Mouse (Mus musculus) intestine, embryonic 16.5 days (tissue): Measurements from ENCODE around the gene 2610528A11Rik. TPM values are rescaled to one million over a fixed set of nuclear protein-coding genes. Genes with fewer than 3 reads are reported as not detected.

ENCODE experiments used
- ATAC-seq: fragments of 200-750 bp; cut with Nextera tagmentation; 2 replicates; pipeline ENCODE4 v1.8.0; 2017; ENCODE audit warnings: moderate TSS enrichment, moderate library complexity
- H3K27ac ChIP-seq: fragments of 300-500 bp; sonication (generic); 2 replicates; pipeline ENCODE4 v1.5.1; 2014; ENCODE audit warnings: mild to moderate bottlenecking, low read length
- H3K27me3 ChIP-seq: fragments of 300-500 bp; sonication (generic); replicated peaks from 2 replicates; pipeline ENCODE4 v1.6.1; 2014; ENCODE audit warnings: low read length, control low read depth, mixed read lengths; ENCODE audit not compliant: control insufficient read depth, insufficient read depth
- H3K36me3 ChIP-seq: fragments of 300-500 bp; sonication (generic); 2 replicates; pipeline ENCODE4 v1.6.1; 2014; ENCODE audit warnings: low read length, control low read depth; ENCODE audit not compliant: control insufficient read depth, insufficient read depth
- H3K4me1 ChIP-seq: fragments of 300-500 bp; sonication (generic); 2 replicates; pipeline ENCODE4 v1.6.1; 2014; ENCODE audit warnings: low read length, control low read depth, mixed read lengths; ENCODE audit not compliant: control insufficient read depth, insufficient read depth
- H3K4me2 ChIP-seq: fragments of 300-500 bp; sonication (generic); 2 replicates; pipeline ENCODE4 v1.6.1; 2014; ENCODE audit warnings: low read depth, low read length, control low read depth
- H3K4me3 ChIP-seq: fragments of 300-500 bp; sonication (generic); 2 replicates; pipeline ENCODE4 v1.5.1; 2014; ENCODE audit warnings: mild to moderate bottlenecking, low read length
- H3K9ac ChIP-seq: fragments of 300-500 bp; sonication (generic); 2 replicates; pipeline ENCODE4 v1.6.1; 2014; ENCODE audit warnings: low read depth, low read length
- H3K9me3 ChIP-seq: fragments of 300-500 bp; sonication (generic); 2 replicates; pipeline ENCODE4 v1.6.1; 2016; ENCODE audit warnings: low read length, control low read depth; ENCODE audit not compliant: control insufficient read depth
- WGBS: fragments of 180-500 bp; shearing (Covaris S2); extraction: QIAGEN DNeasy Blood & Tissue Kit; methylation state at CpG from one replicate; pipeline ENCODE4 v1.1.7; 2014; 5-methylcytosine and 5-hydroxymethylcytosine counted together
- polyA plus RNA-seq: library from polyadenylated mRNA; unstranded; fragments of >200 nt; fragmentation: Nextera tagmentation; extraction: Ambion mirVana; gene quantifications from 2 replicates; pipeline ENCODE4 v1.2.1, GENCODE M21; 2015

The 2610528A11Rik gene
- polyA plus RNA-seq, 1 experiment from 2014 or later, result 81.4 TPM

DNA sequence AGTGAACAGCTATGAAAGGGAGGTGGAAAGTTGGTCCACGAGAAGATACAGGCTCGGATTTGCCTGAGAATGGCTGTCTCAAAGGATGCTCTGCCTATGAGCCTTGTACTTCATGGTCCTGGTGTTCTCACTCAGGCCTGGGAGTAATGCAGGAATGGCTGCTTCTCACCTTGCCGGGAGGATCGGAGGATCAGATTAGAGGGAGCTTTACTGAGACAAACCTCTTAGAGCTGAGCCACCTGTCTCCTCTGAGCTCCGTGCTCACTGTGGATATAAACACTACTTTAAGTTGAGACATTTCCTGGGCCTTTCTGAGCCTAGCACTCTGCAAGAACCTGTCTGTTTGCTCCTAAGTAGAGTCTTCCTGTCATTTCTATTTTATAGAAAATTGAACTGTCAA, 12.3 kb downstream of the 2610528A11Rik start:
- H3K36me3 ChIP-seq, result no peaks in the 10 kb centered on the region
- H3K9ac ChIP-seq, result no peak overlapping the region
- ATAC-seq, result no peak
- no peak overlapping the region for H3K27ac ChIP-seq
- H3K4me3 ChIP-seq, result no peak overlapping the region
- 73% methylated on average over 5 of the region's 5 CpGs for WGBS
- H3K4me1 ChIP-seq, result peaks cover 7% of the 10 kb centered on the region; the same call in 1 of the 2 replicates
- H3K9me3 ChIP-seq, result no peaks in the 10 kb centered on the region
- H3K27me3 ChIP-seq, result peaks cover 8% of the 10 kb centered on the region; the same call in 1 of the 2 replicates
- H3K4me2 ChIP-seq, result no peak overlapping the region

DNA sequence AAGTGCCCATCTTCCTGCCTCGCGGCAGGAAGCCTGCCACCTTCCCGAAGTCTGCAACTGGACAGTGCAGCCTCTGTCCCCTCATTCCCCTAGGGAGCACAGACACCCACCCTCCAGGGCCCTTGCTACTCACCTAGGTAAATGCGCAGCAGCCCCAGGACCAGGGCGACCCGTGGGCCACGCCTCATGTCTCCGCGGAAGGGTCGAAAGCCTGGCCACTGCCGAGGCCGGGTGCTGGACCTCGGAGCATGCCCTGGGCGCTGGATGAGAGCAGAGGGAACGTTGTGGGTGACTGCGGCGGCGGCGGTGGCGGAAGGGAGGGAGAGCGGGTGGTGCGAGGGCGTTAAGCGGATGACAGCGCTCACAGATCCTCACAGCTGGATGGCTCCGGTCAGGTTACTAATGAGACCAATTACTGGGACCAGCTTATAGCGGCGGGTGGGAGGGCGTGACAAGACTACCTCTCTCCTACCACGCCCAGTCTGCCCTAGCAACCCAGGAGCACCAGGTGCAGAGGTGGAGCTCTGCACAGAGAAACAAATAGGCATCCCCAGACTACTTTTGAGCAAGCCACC, 15.8 kb downstream of the 2610528A11Rik start, which contains the start of gene Cdhr1:
Gene Cdhr1, minus strand, starts transcription at position 392 of the 575 bp plus-strand sequence.
- Histone ChIP-seq H3K9ac (no peak within 1 kb of the TSS), H3K36me3 (no peaks in the 10 kb centered on the region), H3K4me3 (peak within 1 kb of the TSS; percentile 42), H3K4me2 (peak within 1 kb of the TSS; percentile 53), H3K4me1 (peaks cover 3% of the 10 kb centered on the region; the same call in 1 of the 2 replicates), H3K27me3 (peaks cover 8% of the 10 kb centered on the region; the same call in 1 of the 2 replicates), H3K27ac (no peak within 1 kb of the TSS), H3K9me3 (no peaks in the 10 kb centered on the region)
- ATAC-seq, result peak; percentile 80
- under 1% methylated on average over 30 of the region's 30 CpGs for WGBS

DNA sequence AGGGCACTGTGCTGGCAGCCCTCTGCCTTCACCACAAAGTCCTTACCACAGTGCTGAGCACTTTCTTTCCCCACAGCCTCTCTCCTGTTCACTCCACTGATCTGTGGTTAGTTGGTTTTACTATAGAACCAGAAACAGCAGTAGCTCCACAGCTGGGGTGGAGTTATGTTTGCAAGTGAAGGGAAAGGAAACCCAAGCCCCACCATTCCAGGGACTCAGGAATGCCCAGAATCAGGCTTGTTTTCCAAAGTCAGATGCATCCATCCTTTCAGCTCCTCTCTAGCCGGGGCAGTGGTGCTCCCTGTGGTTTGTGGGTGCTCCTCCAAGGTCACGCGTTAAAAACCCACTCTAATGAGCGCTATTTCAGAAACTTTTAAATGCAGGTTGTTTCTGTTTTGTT, 18.3 kb downstream of the 2610528A11Rik start:
- no peak for ATAC-seq
- 73% methylated on average over 4 of the region's 4 CpGs for WGBS

DNA sequence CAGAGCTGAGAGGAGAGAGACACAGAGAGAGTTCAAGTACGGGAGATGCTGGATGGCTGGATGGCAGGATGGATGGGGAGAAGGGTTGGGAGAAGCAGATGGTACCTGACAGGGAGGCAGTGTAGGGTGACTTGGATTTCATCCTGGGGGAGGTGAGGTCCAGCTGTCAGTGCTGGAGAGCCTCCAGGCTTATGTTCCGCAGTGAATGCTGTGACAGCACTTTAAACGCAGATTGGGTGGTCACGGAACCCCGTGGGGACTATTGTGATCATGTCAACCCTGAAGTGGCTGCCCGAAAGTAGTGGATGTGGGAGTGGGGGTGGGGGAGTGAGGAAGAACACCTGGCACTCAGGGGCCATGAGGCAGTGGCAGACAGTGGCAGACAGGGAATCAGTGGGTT, 19.4 kb downstream of the 2610528A11Rik start:
- Histone ChIP-seq H3K4me2 (no peak overlapping the region), H3K9me3 (no peaks in the 10 kb centered on the region), H3K27ac (no peak overlapping the region), H3K36me3 (no peaks in the 10 kb centered on the region), H3K4me1 (peaks cover 3% of the 10 kb centered on the region; the same call in 1 of the 2 replicates), H3K9ac (no peak overlapping the region), H3K27me3 (peaks cover 8% of the 10 kb centered on the region; the same call in 1 of the 2 replicates), H3K4me3 (no peak overlapping the region)
- WGBS, result 65% methylated on average over 6 of the region's 6 CpGs
- ATAC-seq, result no peak

More for the DNA sequence above, 18.3 kb downstream of the 2610528A11Rik start:
- H3K27ac ChIP-seq, result no peak overlapping the region
- H3K9ac ChIP-seq, result no peak overlapping the region
- peaks cover 8% of the 10 kb centered on the region; the same call in 1 of the 2 replicates for H3K27me3 ChIP-seq
- H3K4me3 ChIP-seq, result no peak overlapping the region
- H3K4me2 ChIP-seq, result no peak overlapping the region
- no peaks in the 10 kb centered on the region for H3K36me3 ChIP-seq
- H3K9me3 ChIP-seq, result no peaks in the 10 kb centered on the region
- peaks cover 3% of the 10 kb centered on the region; the same call in 1 of the 2 replicates for H3K4me1 ChIP-seq

- H3K9ac ChIP-seq, result no peak overlapping the region
- no peaks in the 10 kb centered on the region for H3K4me1 ChIP-seq
- H3K4me2 ChIP-seq, result no peak overlapping the region
- no peak overlapping the region for H3K4me3 ChIP-seq
- H3K27me3 ChIP-seq, result no peaks in the 10 kb centered on the region
- ATAC-seq, result no peak
- H3K36me3 ChIP-seq, result no peaks in the 10 kb centered on the region
- H3K9me3 ChIP-seq, result no peaks in the 10 kb centered on the region
- H3K27ac ChIP-seq, result no peak overlapping the region
- WGBS, result 35% methylated on average over 4 of the region's 4 CpGs
These were observed 30.1 kb downstream of the 2610528A11Rik start for GRCm38 (mm10) chr14:37083755-37084154.

- Histone ChIP-seq H3K27me3 (no peaks in the 10 kb centered on the region), H3K9ac (no peak overlapping the region), H3K9me3 (no peaks in the 10 kb centered on the region), H3K27ac (no peak overlapping the region), H3K4me2 (no peak overlapping the region), H3K4me1 (no peaks in the 10 kb centered on the region), H3K36me3 (no peaks in the 10 kb centered on the region), H3K4me3 (no peak overlapping the region)
- ATAC-seq, result no peak
- 78% methylated on average over 1 of the region's 1 CpGs for WGBS
These were observed 33.1 kb downstream of the 2610528A11Rik start for GRCm38 (mm10) chr14:37080724-37081123.

DNA sequence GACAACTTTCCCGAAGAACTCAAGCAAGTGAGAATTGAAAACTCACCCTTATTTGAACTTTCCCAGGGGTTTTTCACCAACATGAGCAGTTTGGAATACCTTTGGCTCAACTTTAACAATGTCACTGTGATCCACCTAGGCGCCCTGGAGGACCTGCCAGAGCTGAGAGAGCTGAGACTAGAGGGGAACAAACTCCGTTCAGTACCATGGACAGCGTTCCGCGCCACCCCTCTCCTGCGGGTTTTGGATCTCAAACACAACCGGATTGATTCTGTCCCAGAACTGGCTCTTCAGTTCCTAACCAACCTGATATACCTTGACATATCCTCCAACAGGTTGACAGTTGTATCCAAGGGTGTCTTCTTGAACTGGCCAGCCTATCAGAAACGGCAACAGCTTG, 45.3 kb downstream of the 2610528A11Rik start:
- Histone ChIP-seq H3K4me1 (no peaks in the 10 kb centered on the region), H3K27ac (no peak overlapping the region), H3K9ac (no peak overlapping the region), H3K36me3 (no peaks in the 10 kb centered on the region), H3K9me3 (no peaks in the 10 kb centered on the region), H3K4me3 (no peak overlapping the region), H3K27me3 (no peaks in the 10 kb centered on the region), H3K4me2 (no peak overlapping the region)
- WGBS, result 18% methylated on average over 9 of the region's 9 CpGs
- ATAC-seq, result no peak

GRCm38 (mm10) chr14:37067629-37068028, 46.2 kb downstream of the 2610528A11Rik start, which contains the start of gene Lrit2:
TSS of gene Lrit2 (plus strand) at chr14:37067929.
- no peak within 1 kb of the TSS for H3K4me2 ChIP-seq
- ATAC-seq, result no peak
- H3K9ac ChIP-seq, result no peak within 1 kb of the TSS
- no peak within 1 kb of the TSS for H3K27ac ChIP-seq
- no peaks in the 10 kb centered on the region for H3K27me3 ChIP-seq
- no peaks in the 10 kb centered on the region for H3K36me3 ChIP-seq
- no peaks in the 10 kb centered on the region for H3K4me1 ChIP-seq
- WGBS, result 76% methylated on average over 5 of the region's 5 CpGs
- H3K4me3 ChIP-seq, result no peak within 1 kb of the TSS
- no peaks in the 10 kb centered on the region for H3K9me3 ChIP-seq

GRCm38 (mm10) chr14:37066636-37067035, 47.2 kb downstream of the 2610528A11Rik start:
- no peaks in the 10 kb centered on the region for H3K4me1 ChIP-seq
- ATAC-seq, result no peak
- no peak overlapping the region for H3K4me2 ChIP-seq
- 57% methylated on average over 2 of the region's 2 CpGs for WGBS
- H3K4me3 ChIP-seq, result no peak overlapping the region
- H3K27ac ChIP-seq, result no peak overlapping the region
- no peaks in the 10 kb centered on the region for H3K9me3 ChIP-seq
- H3K27me3 ChIP-seq, result no peaks in the 10 kb centered on the region
- H3K9ac ChIP-seq, result no peak overlapping the region
- H3K36me3 ChIP-seq, result no peaks in the 10 kb centered on the region

- Histone ChIP-seq H3K4me3 (no peak overlapping the region), H3K4me2 (no peak overlapping the region), H3K4me1 (no peaks in the 10 kb centered on the region), H3K27me3 (no peaks in the 10 kb centered on the region), H3K9me3 (no peaks in the 10 kb centered on the region), H3K27ac (no peak overlapping the region), H3K36me3 (no peaks in the 10 kb centered on the region), H3K9ac (no peak overlapping the region)
- no peak for ATAC-seq
- WGBS, result 64% methylated on average over 2 of the region's 2 CpGs
These were observed 49.0 kb downstream of the 2610528A11Rik start for GRCm38 (mm10) chr14:37064849-37065248.
